Mouse (Mus musculus) midbrain, embryonic 16.5 days (tissue): ENCODE results near the gene Trim7. TPM values are rescaled to one million over a fixed set of nuclear protein-coding genes. Genes with fewer than 3 reads are reported as not detected.
"Not testable (repeated sequence)": the region's sequence is repeated elsewhere in the genome, so short reads cannot be mapped to it uniquely, and the experiment has no call there.

Source experiments
- ATAC-seq: fragments of 200-750 bp; cut with Nextera tagmentation; 2 replicates; pipeline ENCODE4 v1.8.0; 2017; ENCODE audit warnings: moderate TSS enrichment
- H3K27ac ChIP-seq: fragments of 300-500 bp; sonication (generic); 2 replicates; pipeline ENCODE4 v1.5.1; 2014; ENCODE audit warnings: mild to moderate bottlenecking, low read length, mixed read lengths
- H3K27me3 ChIP-seq: fragments of 300-500 bp; sonication (generic); 2 replicates; pipeline ENCODE4 v1.6.1; 2014; ENCODE audit warnings: low read depth, low read length, mixed read lengths; ENCODE audit not compliant: control insufficient read depth, insufficient read depth
- H3K36me3 ChIP-seq: fragments of 300-500 bp; sonication (generic); 2 replicates; pipeline ENCODE4 v1.6.1; 2014; ENCODE audit warnings: mild to moderate bottlenecking, low read length, moderate library complexity, mixed read lengths; ENCODE audit not compliant: control insufficient read depth, insufficient read depth
- H3K4me1 ChIP-seq: fragments of 300-500 bp; sonication (generic); 2 replicates; pipeline ENCODE4 v1.6.1; 2014; ENCODE audit warnings: mild to moderate bottlenecking, low read length, mixed read lengths; ENCODE audit not compliant: control insufficient read depth, insufficient read depth
- H3K4me2 ChIP-seq: fragments of 300-500 bp; sonication (generic); 2 replicates; pipeline ENCODE4 v1.6.1; 2014; ENCODE audit warnings: mild to moderate bottlenecking, low read length, mixed read lengths
- H3K4me3 ChIP-seq: fragments of 300-500 bp; sonication (generic); 2 replicates; pipeline ENCODE4 v1.5.1; 2014; ENCODE audit warnings: low read depth, mild to moderate bottlenecking, low read length, moderate library complexity, mixed read lengths
- H3K9ac ChIP-seq: fragments of 300-500 bp; sonication (generic); 2 replicates; pipeline ENCODE4 v1.6.1; 2014; ENCODE audit warnings: low read depth, low read length, mixed read lengths
- H3K9me3 ChIP-seq: fragments of 300-500 bp; sonication (generic); replicated peaks from 2 replicates; pipeline ENCODE4 v1.6.1; 2014; ENCODE audit warnings: mild to moderate bottlenecking, low read length, mixed read lengths; ENCODE audit not compliant: control insufficient read depth, poor library complexity, severe bottlenecking
- WGBS: fragments of 180-500 bp; shearing (Covaris S2); extraction: QIAGEN DNeasy Blood & Tissue Kit; methylation state at CpG from one replicate; pipeline ENCODE4 v1.1.7; 2014; 5-methylcytosine and 5-hydroxymethylcytosine counted together
- polyA plus RNA-seq: library from polyadenylated mRNA; unstranded; fragments of >200 nt; fragmentation: Nextera tagmentation; extraction: Ambion mirVana; gene quantifications from 2 replicates; pipeline ENCODE4 v1.2.1, GENCODE M21; 2015

Gene Trim7
- polyA plus RNA-seq = 1.8 and 3.6 TPM in 2 replicates

- H3K36me3 ChIP-seq, H3K27me3 ChIP-seq, H3K9me3 ChIP-seq, H3K27ac ChIP-seq: not testable (repeated sequence)
- ATAC-seq = peak; percentile 70
- Histone ChIP-seq H3K4me2 (peak within 1 kb of the TSS; percentile 63), H3K9ac (0 out of 2 replicates have a peak within 1 kb of the TSS, but pooled peaks have one; percentile 34), H3K4me3 (peak within 1 kb of the TSS; percentile 45), H3K4me1 (peaks cover 12% of the 10 kb centered on the region)
- under 1% methylated on average over 29 of the region's 92 CpGs for WGBS
These were observed at the start of gene Trim7, which contains the start of gene Gm12184 for GRCm38 (mm10) chr11:48825979-48826751. TSS of gene Trim7 (plus strand) at chr11:48826140. TSS of gene Gm12184 (minus strand) at chr11:48826655.

- H3K4me1 ChIP-seq = peaks cover 11% of the 10 kb centered on the region
- H3K4me3 ChIP-seq = no peak overlapping the region
- no peaks in the 10 kb centered on the region for H3K27me3 ChIP-seq
- no peak overlapping the region for H3K27ac ChIP-seq
- WGBS = 49% methylated on average over 9 of the region's 9 CpGs
- no peak overlapping the region for H3K9ac ChIP-seq
- 0 out of 2 replicates have a peak, but pooled peaks have one; percentile 6 for ATAC-seq
- H3K36me3 ChIP-seq = no peaks in the 10 kb centered on the region
- H3K9me3 ChIP-seq = no peaks in the 10 kb centered on the region
- H3K4me2 ChIP-seq = no peak overlapping the region
These were observed 49.3 kb upstream of the Trim7 start for GRCm38 (mm10) chr11:48776664-48777063.

DNA sequence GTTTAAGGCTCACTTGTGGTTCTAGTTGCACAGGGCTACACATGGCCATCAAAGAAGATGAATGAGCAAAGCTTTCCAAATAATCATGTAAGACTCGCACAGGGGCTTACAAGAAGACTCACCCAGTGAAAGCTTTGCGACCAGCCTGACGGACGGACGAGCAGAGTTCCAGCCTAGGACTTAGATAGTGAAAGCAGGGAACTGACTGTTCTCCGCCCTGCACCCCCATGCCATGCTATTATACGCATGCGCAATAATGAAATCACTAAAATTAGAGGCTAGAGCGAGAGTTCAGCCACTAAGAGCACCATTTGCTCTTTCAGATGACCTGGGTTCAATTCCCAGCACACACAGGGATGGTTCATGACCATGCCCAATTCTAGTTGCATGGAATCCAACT lies 48.6 kb upstream of the Trim7 start:
- Histone ChIP-seq H3K4me3 (no peak overlapping the region), H3K4me2 (no peak overlapping the region), H3K36me3 (no peaks in the 10 kb centered on the region), H3K27ac (no peak overlapping the region), H3K27me3 (no peaks in the 10 kb centered on the region), H3K9ac (no peak overlapping the region), H3K4me1 (peaks cover 11% of the 10 kb centered on the region), H3K9me3 (no peaks in the 10 kb centered on the region)
- 90% methylated on average over 9 of the region's 9 CpGs for WGBS
- no peak for ATAC-seq

- Histone ChIP-seq H3K27me3 (no peaks in the 10 kb centered on the region), H3K9me3 (no peaks in the 10 kb centered on the region), H3K4me2 (no peak overlapping the region), H3K4me3 (no peak overlapping the region), H3K27ac (no peak overlapping the region), H3K9ac (no peak overlapping the region), H3K4me1 (peaks cover 9% of the 10 kb centered on the region), H3K36me3 (no peaks in the 10 kb centered on the region)
- WGBS = 39% methylated on average over 7 of the region's 7 CpGs
- no peak for ATAC-seq
These were observed 46.5 kb upstream of the Trim7 start for GRCm38 (mm10) chr11:48779450-48779849.

- no peaks in the 10 kb centered on the region for H3K27me3 ChIP-seq
- 91% methylated on average over 4 of the region's 4 CpGs for WGBS
- no peak for ATAC-seq
- H3K4me3 ChIP-seq = no peak overlapping the region
- no peaks in the 10 kb centered on the region for H3K36me3 ChIP-seq
- H3K4me1 ChIP-seq = no peaks in the 10 kb centered on the region
- no peak overlapping the region for H3K27ac ChIP-seq
- no peak overlapping the region for H3K9ac ChIP-seq
- no peaks in the 10 kb centered on the region for H3K9me3 ChIP-seq
- no peak overlapping the region for H3K4me2 ChIP-seq
These were observed 43.7 kb upstream of the Trim7 start for GRCm38 (mm10) chr11:48782243-48782642.

DNA sequence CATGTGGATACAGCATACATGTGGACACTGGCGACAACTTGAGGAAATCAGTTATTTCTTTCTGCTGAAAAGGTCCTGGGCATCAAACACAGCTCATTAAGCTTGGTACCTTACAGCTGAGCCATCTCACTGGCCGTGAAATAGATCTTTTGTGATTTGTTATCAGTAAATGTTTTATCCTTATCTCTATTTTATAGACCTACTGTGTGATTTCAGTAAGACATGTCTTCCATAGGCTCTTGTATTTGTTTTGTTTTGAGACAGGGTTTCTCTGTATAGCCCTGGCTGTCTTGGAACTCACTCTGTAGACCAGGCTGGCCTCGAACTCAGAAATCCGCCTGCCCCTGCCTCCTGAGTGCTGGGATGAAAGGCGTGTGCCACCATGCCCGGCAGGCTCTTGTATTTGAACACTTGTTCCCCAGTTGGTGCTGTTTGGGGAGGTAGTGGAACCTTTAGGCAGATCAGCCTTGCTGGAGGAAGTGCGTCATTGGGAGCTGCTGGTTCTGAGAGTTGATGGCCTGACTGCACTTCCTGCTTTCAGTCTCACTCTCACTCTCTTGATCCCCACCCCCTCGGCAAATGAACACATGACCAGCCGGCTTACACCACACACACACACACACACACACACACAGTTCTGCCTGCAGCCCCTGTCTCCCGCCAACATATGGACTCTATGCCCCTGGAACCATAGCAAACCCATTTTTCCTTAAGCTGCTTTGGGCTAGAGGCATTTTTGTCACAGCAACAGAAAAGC lies 38.3 kb upstream of the Trim7 start:
- H3K4me2 ChIP-seq = peak overlapping the region; percentile 70
- peak overlapping the region; percentile 44 for H3K4me3 ChIP-seq
- H3K4me1 ChIP-seq = peaks cover 3% of the 10 kb centered on the region; the same call in 1 of the 2 replicates
- no peaks in the 10 kb centered on the region for H3K9me3 ChIP-seq
- ATAC-seq = peak; percentile 81
- 42% methylated on average over 10 of the region's 10 CpGs for WGBS
- H3K9ac ChIP-seq = peak overlapping the region; percentile 56
- no peaks in the 10 kb centered on the region for H3K36me3 ChIP-seq
- H3K27me3 ChIP-seq = no peaks in the 10 kb centered on the region
- H3K27ac ChIP-seq = peak overlapping the region; percentile 59; the same call in 1 of the 2 replicates

GRCm38 (mm10) chr11:48788311-48789089 lies 37.4 kb upstream of the Trim7 start:
- 4% methylated on average over 16 of the region's 16 CpGs for WGBS

DNA sequence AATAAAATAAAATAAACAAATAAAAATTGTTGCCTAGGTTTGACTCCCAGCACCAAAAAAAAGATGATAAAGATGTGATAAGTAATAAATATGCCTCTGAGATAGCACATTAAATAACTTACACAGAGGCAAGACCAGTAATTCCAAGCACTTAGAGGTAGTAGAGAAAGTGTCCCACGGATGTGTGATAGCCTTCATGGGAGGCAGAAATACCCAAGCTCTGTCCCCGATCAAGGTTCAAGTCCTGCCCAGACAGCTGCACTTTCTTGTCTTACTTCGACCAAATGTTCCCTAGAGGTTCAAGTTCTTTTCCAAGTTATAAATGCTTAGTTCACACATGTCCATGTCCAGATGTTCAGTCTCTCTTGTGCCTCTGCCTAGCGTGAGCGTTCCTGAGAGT lies 36.7 kb upstream of the Trim7 start:
- Histone ChIP-seq H3K4me1 (peaks cover 3% of the 10 kb centered on the region; the same call in 1 of the 2 replicates), H3K9ac (no peak overlapping the region), H3K36me3 (no peaks in the 10 kb centered on the region), H3K4me2 (peak overlapping the region; percentile 70; the same call in 1 of the 2 replicates), H3K4me3 (no peak overlapping the region), H3K27me3 (no peaks in the 10 kb centered on the region), H3K27ac (no peak overlapping the region), H3K9me3 (no peaks in the 10 kb centered on the region)
- WGBS = 91% methylated on average over 5 of the region's 5 CpGs
- ATAC-seq = no peak

More at GRCm38 (mm10) chr11:48788311-48789089, 37.4 kb upstream of the Trim7 start:
- peak overlapping the region; percentile 44 for H3K4me3 ChIP-seq
- ATAC-seq = peak; percentile 86
- no peaks in the 10 kb centered on the region for H3K36me3 ChIP-seq
- no peaks in the 10 kb centered on the region for H3K27me3 ChIP-seq
- H3K9me3 ChIP-seq = no peaks in the 10 kb centered on the region
- peaks cover 3% of the 10 kb centered on the region; the same call in 1 of the 2 replicates for H3K4me1 ChIP-seq
- H3K4me2 ChIP-seq = peak overlapping the region; percentile 70
- H3K27ac ChIP-seq = peak overlapping the region; percentile 59
- peak overlapping the region; percentile 56 for H3K9ac ChIP-seq
